Mouse (Mus musculus): Measurements from ENCODE around the gene Tmem253.

Gene Tmem253

DNA sequence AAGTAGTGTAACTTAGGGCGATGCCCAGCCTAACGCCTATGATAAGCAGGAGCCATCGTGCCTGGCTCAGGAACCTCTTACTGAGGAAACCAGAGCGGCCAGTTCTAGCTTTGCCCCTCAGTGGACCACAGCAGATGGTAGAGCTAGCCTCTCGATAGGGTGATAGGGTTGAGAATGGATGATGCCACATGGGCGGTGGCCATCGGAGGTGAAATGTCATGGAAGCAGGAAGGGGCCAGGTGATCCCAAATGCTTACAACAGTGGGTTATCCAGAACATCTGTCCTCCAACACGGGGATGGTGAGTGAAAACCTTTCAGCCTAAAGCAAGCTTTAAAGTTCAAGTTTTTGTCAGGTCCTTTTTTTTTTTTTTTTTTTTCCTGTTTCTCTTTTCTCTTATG, 46.3 kb downstream of the Tmem253 start:
- in situ Hi-C loops (cut with MboI; ENCODE audit: unreplicated experiment in 2 of 2) = no loop called here

- in situ Hi-C loops (cut with MboI; ENCODE audit: unreplicated experiment in 2 of 2) = no loop called here
Observed at GRCm38 (mm10) chr14:52066135-52066534, 50.7 kb downstream of the Tmem253 start.

Measured in v-Abl transformed pro-B cells (cell line).